Mouse (Mus musculus) ES-E14 (cell line): Measurements from ENCODE around the gene Zan. TPM values are rescaled to one million over a fixed set of nuclear protein-coding genes. Genes with fewer than 3 reads are reported as not detected.
A peak's percentile ranks its signal among the peaks of the same experiment; 100 is the strongest.

Experiments used
- DNase-seq: peaks from one replicate; pipeline ENCODE4 v3.0.0-alpha.2; 2013; ENCODE audit warnings: low read depth, low spot score
- H3K27ac ChIP-seq: 2 replicates; pipeline ENCODE4 v1.5.1; 2012; ENCODE audit warnings: low read depth, mild to moderate bottlenecking, low read length, moderate library complexity, mixed read lengths; ENCODE audit not compliant: poor library complexity, insufficient read depth, severe bottlenecking
- H3K36me3 ChIP-seq: 2 replicates; pipeline ENCODE4 v1.6.1; 2012; ENCODE audit warnings: mild to moderate bottlenecking, low read length, moderate library complexity, mixed read lengths; ENCODE audit not compliant: control insufficient read depth, poor library complexity, insufficient read depth, severe bottlenecking
- H3K4me1 ChIP-seq, 2 experiments: fragments of 150-350 bp in 1 of 2; sonication (generic) in 1 of 2; 2 replicates each; pipeline ENCODE4 v1.6.1; 2012; ENCODE audit warnings: low read length in 2 of 2, mild to moderate bottlenecking in 1 of 2, mixed read lengths in 1 of 2; ENCODE audit not compliant: control insufficient read depth in 2 of 2, insufficient read depth in 2 of 2, poor library complexity in 1 of 2
- H3K4me3 ChIP-seq, 2 experiments: fragments of 150-350 bp in 1 of 2; sonication (generic) in 1 of 2; 2 replicates each; pipeline ENCODE4 v1.5.1; 2012; ENCODE audit warnings: low read length in 2 of 2, low read depth in 1 of 2, mild to moderate bottlenecking in 1 of 2, mixed read lengths in 1 of 2; ENCODE audit not compliant: insufficient read depth in 1 of 2, poor library complexity in 1 of 2, severe bottlenecking in 1 of 2
- H3K9ac ChIP-seq: 2 replicates; pipeline ENCODE4 v1.6.1; 2012; ENCODE audit warnings: low read depth, mild to moderate bottlenecking, low read length, mixed read lengths; ENCODE audit not compliant: poor library complexity, insufficient read depth, severe bottlenecking
- H3K9me3 ChIP-seq: fragments of 150-350 bp; sonication (generic); 2 replicates; pipeline ENCODE4 v1.6.1; 2012; ENCODE audit warnings: low read depth, mild to moderate bottlenecking, low read length; ENCODE audit not compliant: control insufficient read depth, insufficient read depth
- CHD2 ChIP-seq: IDR thresholded peaks from 2 replicates; pipeline ENCODE4 v1.6.1; 2014; ENCODE audit warnings: mild to moderate bottlenecking, low read depth, low read length, inconsistent platforms
- HCFC1 ChIP-seq: IDR thresholded peaks from 2 replicates; pipeline ENCODE4 v1.6.1; 2012; ENCODE audit warnings: low read length, inconsistent platforms, borderline replicate concordance; ENCODE audit not compliant: insufficient read depth
- MAFK ChIP-seq: IDR thresholded peaks from 2 replicates; pipeline ENCODE4 v1.6.1; 2014; ENCODE audit warnings: mild to moderate bottlenecking, low read depth, low read length, inconsistent platforms; ENCODE audit not compliant: insufficient read depth
- ZC3H11A ChIP-seq: IDR thresholded peaks from 2 replicates; pipeline ENCODE4 v1.6.1; 2012; ENCODE audit warnings: low read depth, mild to moderate bottlenecking, inconsistent platforms, low read length, borderline replicate concordance
- ZNF384 ChIP-seq: IDR thresholded peaks from 2 replicates; pipeline ENCODE4 v1.6.1; 2012; ENCODE audit warnings: low read depth, low read length, inconsistent platforms
- in situ Hi-C, 2 experiments: fragments of 600-800 bp; cut with MboI; formaldehyde crosslinking; loops; one replicate each; pipeline ENCODE4 v1.15.1; 2025; ENCODE audit warnings: low sequenced_read_pairs in 2 of 2, inconsistent platforms in 1 of 2; ENCODE audit not compliant: unreplicated experiment in 2 of 2
- total RNA-seq: library from RNA; depleted of rRNA; stranded (reverse); fragments of 300-350 nt; gene quantifications from 2 replicates; pipeline ENCODE4 v1.2.3, GENCODE M21; 2012

The Zan gene
- total RNA-seq, 1 experiment = 2.6 TPM

DNA sequence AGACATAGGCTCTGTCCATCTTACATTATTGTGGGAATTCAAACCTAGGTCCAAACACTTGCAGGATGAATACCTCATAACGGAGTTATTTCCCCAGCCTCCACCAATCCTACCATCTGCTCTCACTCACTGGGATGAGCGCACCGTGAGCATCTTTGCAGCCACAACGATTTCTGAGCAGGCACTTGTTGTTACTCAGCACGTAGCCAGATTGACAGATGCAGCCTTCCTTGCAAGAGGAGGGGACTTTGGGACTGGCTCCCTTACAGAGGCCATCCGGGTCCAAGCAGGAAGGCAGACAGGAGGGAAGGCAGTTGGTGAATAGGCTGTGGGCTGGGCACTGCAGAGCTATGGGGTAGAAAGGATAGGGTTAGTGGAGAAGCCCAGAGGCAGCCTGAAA is 67.4 kb downstream of the Zan start:
- Histone ChIP-seq H3K4me3 (no peak overlapping the region), H3K9ac (no peak overlapping the region), H3K4me1 (peaks cover 0 to 13% of the 10 kb centered on the region in 2 experiments; a peak in 2 of 4 replicates), H3K9me3 (no peaks in the 10 kb centered on the region), H3K36me3 (no peaks in the 10 kb centered on the region), H3K27ac (no peak overlapping the region)
- TF ChIP-seq HCFC1 (no peak), CHD2 (no peak), ZNF384 (no peak), MAFK (no peak), ZC3H11A (no peak)
- in situ Hi-C loops = no loop called here
- DNase-seq = no peak

DNA sequence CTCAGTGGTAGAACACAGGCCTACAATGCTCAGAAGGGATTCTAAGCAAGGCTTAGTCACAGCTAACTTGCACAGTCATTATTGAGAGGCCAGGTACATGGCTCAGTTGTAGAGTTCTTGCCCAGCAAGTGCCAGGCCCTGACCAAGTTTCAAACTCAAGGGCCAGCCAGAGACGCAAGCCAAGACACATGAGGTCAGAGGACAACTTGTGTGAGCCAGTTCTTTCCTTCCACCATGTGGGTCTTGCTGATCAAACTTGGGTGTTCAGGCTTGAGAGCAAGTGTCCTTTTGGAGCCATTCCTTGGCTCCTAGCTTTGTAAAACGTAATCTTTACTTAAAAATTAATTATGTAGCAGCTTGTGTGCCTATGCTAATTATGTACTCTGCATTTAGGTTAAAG is 72.8 kb downstream of the Zan start:
- no peak overlapping the region for H3K27ac ChIP-seq
- TF ChIP-seq ZC3H11A (no peak), MAFK (peak; percentile 34; the same call in 1 of the 2 replicates), HCFC1 (no peak)
- H3K4me3 ChIP-seq = no peak overlapping the region
- H3K9ac ChIP-seq = no peak overlapping the region
- in situ Hi-C loops = no loop called here
- H3K36me3 ChIP-seq = no peaks in the 10 kb centered on the region
- no peak for DNase-seq
- H3K4me1 ChIP-seq = peaks cover 0 to 25% of the 10 kb centered on the region in 2 experiments; a peak in 2 of 4 replicates
- no peaks in the 10 kb centered on the region for H3K9me3 ChIP-seq

DNA sequence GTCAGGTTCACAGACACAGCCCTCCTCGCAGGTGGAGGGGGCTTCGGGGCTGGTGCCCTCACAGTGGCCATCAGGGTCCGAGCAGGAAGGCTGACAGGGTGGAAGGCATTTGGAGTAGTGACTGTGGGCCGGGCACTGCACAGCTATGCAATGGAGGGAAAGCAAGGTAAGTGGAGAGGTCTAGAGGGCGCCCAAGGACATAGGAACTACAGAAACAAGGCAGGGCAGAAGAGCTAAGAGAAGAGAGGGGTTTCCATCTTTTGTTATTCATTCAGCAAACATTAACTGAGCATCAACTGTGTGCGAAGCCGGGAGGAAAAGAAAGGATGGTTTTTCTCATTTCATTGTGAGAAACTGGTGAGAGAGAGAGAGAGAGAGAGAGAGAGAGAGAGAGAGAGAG is 82.4 kb downstream of the Zan start:
- no peak overlapping the region for H3K4me3 ChIP-seq
- no peak overlapping the region for H3K9ac ChIP-seq
- H3K9me3 ChIP-seq = no peaks in the 10 kb centered on the region
- H3K27ac ChIP-seq = no peak overlapping the region
- TF ChIP-seq HCFC1 (no peak), MAFK (no peak), ZNF384 (no peak), CHD2 (no peak), ZC3H11A (no peak)
- peaks cover 0 to 4% of the 10 kb centered on the region in 2 experiments; a peak in 1 of 4 replicates for H3K4me1 ChIP-seq
- no peaks in the 10 kb centered on the region for H3K36me3 ChIP-seq
- DNase-seq = peak; percentile 34
- in situ Hi-C loops = no loop called here

GRCm38 (mm10) chr5:137391641-137392040 is 85.2 kb downstream of the Zan start:
- Histone ChIP-seq H3K4me3 (no peak overlapping the region), H3K36me3 (no peaks in the 10 kb centered on the region), H3K9ac (no peak overlapping the region), H3K4me1 (peaks cover 0 to 6% of the 10 kb centered on the region in 2 experiments; a peak in 1 of 4 replicates), H3K9me3 (no peaks in the 10 kb centered on the region), H3K27ac (no peak overlapping the region)
- no peak for DNase-seq
- TF ChIP-seq HCFC1 (no peak), ZNF384 (no peak), ZC3H11A (no peak), CHD2 (no peak), MAFK (no peak)
- in situ Hi-C loops = no loop called here

- no peak overlapping the region for H3K9ac ChIP-seq
- H3K36me3 ChIP-seq = no peaks in the 10 kb centered on the region
- H3K4me3 ChIP-seq = no peak overlapping the region
- no peak for TF ChIP-seq MAFK
- no peak for TF ChIP-seq ZC3H11A
- TF ChIP-seq CHD2 = no peak
- no peak for TF ChIP-seq ZNF384
- no peak for TF ChIP-seq HCFC1
- no peak for DNase-seq
- no peaks in the 10 kb centered on the region for H3K9me3 ChIP-seq
- H3K27ac ChIP-seq = no peak overlapping the region
- in situ Hi-C loops = no loop called here
- H3K4me1 ChIP-seq = peaks cover 0 to 2% of the 10 kb centered on the region in 2 experiments; a peak in 1 of 4 replicates
Measured at GRCm38 (mm10) chr5:137386712-137387111, 90.2 kb downstream of the Zan start.
